Mouse (Mus musculus) hindbrain, embryonic 10.5 days (tissue): ENCODE results near the gene Bmp8a. TPM values are rescaled to one million over a fixed set of nuclear protein-coding genes. Genes with fewer than 3 reads are reported as not detected.
"Not testable (repeated sequence)": the region's sequence is repeated elsewhere in the genome, so short reads cannot be mapped to it uniquely, and the experiment has no call there.

ENCODE experiments used
- DNase-seq: peaks from one replicate; pipeline ENCODE4 v3.0.0-alpha.2; 2017; ENCODE audit warnings: low spot score
- H3K27ac ChIP-seq: fragments of 300-500 bp; sonication (generic); 2 replicates; pipeline ENCODE4 v1.5.1; 2016; ENCODE audit warnings: mild to moderate bottlenecking, moderate library complexity
- H3K27me3 ChIP-seq: fragments of 300-500 bp; sonication (generic); 2 replicates; pipeline ENCODE4 v1.6.1; 2016; ENCODE audit warnings: mild to moderate bottlenecking; ENCODE audit not compliant: poor library complexity, insufficient read depth, severe bottlenecking
- H3K36me3 ChIP-seq: fragments of 300-500 bp; sonication (generic); 2 replicates; pipeline ENCODE4 v1.6.1; 2016; ENCODE audit warnings: mild to moderate bottlenecking, moderate library complexity
- H3K4me1 ChIP-seq: fragments of 300-500 bp; sonication (generic); replicated peaks from 2 replicates; pipeline ENCODE4 v1.6.1; 2016; ENCODE audit warnings: mild to moderate bottlenecking
- H3K4me3 ChIP-seq: fragments of 300-500 bp; sonication (generic); 2 replicates; pipeline ENCODE4 v1.5.1; 2016; ENCODE audit warnings: mild to moderate bottlenecking, moderate library complexity
- H3K9me3 ChIP-seq: fragments of 300-500 bp; sonication (generic); 2 replicates; pipeline ENCODE4 v1.6.1; 2016; ENCODE audit warnings: mild to moderate bottlenecking, moderate library complexity
- WGBS: fragments of 180-500 bp; shearing (Covaris S2); methylation state at CpG from one replicate; pipeline ENCODE4 v1.1.7; 2016; 5-methylcytosine and 5-hydroxymethylcytosine counted together
- polyA plus RNA-seq: library from polyadenylated mRNA; unstranded; fragments of >200 nt; fragmentation: Nextera tagmentation; extraction: Ambion mirVana; gene quantifications from 2 replicates; pipeline ENCODE4 v1.2.1, GENCODE M21; 2016

The Bmp8a gene
- polyA plus RNA-seq, 1 experiment from 2014 or later, result 0.08 TPM

DNA sequence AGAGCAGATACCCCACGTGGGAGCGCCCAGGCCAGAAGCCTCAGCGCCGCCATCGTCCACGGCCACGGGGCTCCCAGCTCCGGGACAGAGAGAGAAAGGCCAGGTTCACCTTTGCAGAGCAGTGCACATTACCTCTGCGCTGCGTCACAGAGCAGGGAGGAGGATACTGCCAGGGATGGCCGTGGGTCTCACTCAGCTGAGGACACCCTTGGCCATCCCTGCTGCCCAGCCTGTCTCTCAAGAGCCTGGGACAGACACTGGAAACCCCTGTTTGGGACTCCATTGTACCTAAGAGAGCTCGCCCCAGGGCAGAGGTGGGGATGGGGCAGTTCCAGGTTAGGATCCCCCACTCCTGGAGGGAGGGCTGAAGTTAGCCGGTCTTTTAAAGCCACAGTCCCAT is 19.5 kb downstream of the Bmp8a start, which contains the start of gene Oxct2a:
TSS of gene Oxct2a (minus strand) at position 101 of the 400 bp plus-strand sequence.
- Histone ChIP-seq H3K36me3 (no peaks in the 10 kb centered on the region), H3K4me1 (peaks cover 20% of the 10 kb centered on the region), H3K27ac (no peak within 1 kb of the TSS), H3K27me3 (peaks cover 40% of the 10 kb centered on the region), H3K9me3 (no peaks in the 10 kb centered on the region), H3K4me3 (peak within 1 kb of the TSS; percentile 38)
- peak; percentile 19 for DNase-seq
- WGBS, result 11% methylated on average over 13 of the region's 13 CpGs

GRCm38 (mm10) chr4:123322910-123323309 is 20.1 kb downstream of the Bmp8a start:
- H3K27ac ChIP-seq, DNase-seq, H3K9me3 ChIP-seq, H3K36me3 ChIP-seq: not testable (repeated sequence)
- WGBS, result 14% methylated on average over 34 of the region's 38 CpGs
- Histone ChIP-seq H3K27me3 (peaks cover 40% of the 10 kb centered on the region), H3K4me1 (peaks cover 20% of the 10 kb centered on the region), H3K4me3 (peak overlapping the region; percentile 38)

DNA sequence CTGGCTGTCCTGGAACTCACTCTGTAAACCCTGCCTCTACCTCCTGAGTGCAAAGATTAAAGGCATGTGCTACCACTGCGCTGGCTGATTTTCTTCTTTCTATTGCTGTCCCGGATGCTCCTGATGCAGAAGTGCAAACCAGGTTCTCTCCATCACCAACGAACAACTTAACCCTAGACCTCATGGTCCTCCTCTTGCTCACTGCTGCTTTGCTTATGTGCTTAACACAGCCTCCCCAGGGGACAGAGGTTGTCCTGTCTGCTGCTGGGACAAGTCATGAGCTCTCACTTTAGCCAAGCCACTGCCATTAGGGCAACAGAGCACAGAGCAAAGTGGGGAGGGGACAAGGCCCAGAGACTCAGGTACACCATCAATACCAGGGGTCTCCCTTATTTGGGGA is 28.6 kb downstream of the Bmp8a start:
- 86% methylated on average over 3 of the region's 3 CpGs for WGBS
- 0 out of 2 replicates have a peak, but pooled peaks cover 4% of the 10 kb centered on the region for H3K36me3 ChIP-seq

GRCm38 (mm10) chr4:123313010-123313409 is 30.0 kb downstream of the Bmp8a start:
- H3K27me3 ChIP-seq, result no peaks in the 10 kb centered on the region
- H3K4me1 ChIP-seq, result 0 out of 2 replicates have a peak, but pooled peaks cover 15% of the 10 kb centered on the region
- no peak overlapping the region for H3K27ac ChIP-seq
- H3K36me3 ChIP-seq, result 0 out of 2 replicates have a peak, but pooled peaks cover 4% of the 10 kb centered on the region
- WGBS, result 93% methylated on average over 6 of the region's 6 CpGs
- H3K4me3 ChIP-seq, result no peak overlapping the region
- DNase-seq, result no peak
- H3K9me3 ChIP-seq, result no peaks in the 10 kb centered on the region

More for the DNA sequence above, 28.6 kb downstream of the Bmp8a start:
- H3K9me3 ChIP-seq, result no peaks in the 10 kb centered on the region
- no peak overlapping the region for H3K4me3 ChIP-seq
- H3K4me1 ChIP-seq, result 0 out of 2 replicates have a peak, but pooled peaks cover 15% of the 10 kb centered on the region
- no peak for DNase-seq
- H3K27ac ChIP-seq, result no peak overlapping the region
- H3K27me3 ChIP-seq, result no peaks in the 10 kb centered on the region

DNA sequence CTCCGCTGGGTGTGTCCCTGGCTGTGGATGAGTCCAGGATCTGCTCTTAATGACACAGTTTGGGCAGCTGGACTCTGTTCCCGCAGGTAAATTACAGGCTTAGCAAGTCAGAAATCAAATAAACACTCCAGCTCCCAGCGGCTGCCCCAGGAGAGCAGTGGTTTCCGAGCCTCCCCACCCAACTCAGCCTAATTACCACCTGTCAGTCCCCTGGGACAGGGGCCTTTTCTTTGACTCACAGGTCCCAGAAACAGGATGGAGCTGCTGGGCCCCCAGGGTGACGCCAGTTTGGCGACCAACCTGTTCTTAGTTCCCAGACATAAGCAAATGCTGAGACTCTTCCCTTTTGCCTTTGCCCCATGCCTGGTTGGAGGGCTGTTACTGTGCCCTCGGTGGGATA is 31.2 kb downstream of the Bmp8a start:
- 0 out of 2 replicates have a peak, but pooled peaks cover 15% of the 10 kb centered on the region for H3K4me1 ChIP-seq
- H3K4me3 ChIP-seq, result no peak overlapping the region
- no peaks in the 10 kb centered on the region for H3K27me3 ChIP-seq
- H3K9me3 ChIP-seq, result no peaks in the 10 kb centered on the region
- no peak overlapping the region for H3K27ac ChIP-seq
- peaks cover 10% of the 10 kb centered on the region; the same call in 1 of the 2 replicates for H3K36me3 ChIP-seq
- DNase-seq, result no peak
- WGBS, result 91% methylated on average over 7 of the region's 7 CpGs

GRCm38 (mm10) chr4:123308292-123308691 is 34.8 kb downstream of the Bmp8a start:
- Histone ChIP-seq H3K36me3 (peaks cover 33% of the 10 kb centered on the region), H3K27me3 (no peaks in the 10 kb centered on the region), H3K4me1 (no peaks in the 10 kb centered on the region), H3K9me3 (no peaks in the 10 kb centered on the region), H3K4me3 (no peak overlapping the region), H3K27ac (no peak overlapping the region)
- DNase-seq, result no peak
- WGBS, result 62% methylated on average over 3 of the region's 3 CpGs

- no peaks in the 10 kb centered on the region for H3K27me3 ChIP-seq
- 91% methylated on average over 10 of the region's 10 CpGs for WGBS
- H3K27ac ChIP-seq, result no peak overlapping the region
- no peak overlapping the region for H3K4me3 ChIP-seq
- no peaks in the 10 kb centered on the region for H3K4me1 ChIP-seq
- DNase-seq, result no peak
- no peaks in the 10 kb centered on the region for H3K9me3 ChIP-seq
- peaks cover 45% of the 10 kb centered on the region for H3K36me3 ChIP-seq
Measured at GRCm38 (mm10) chr4:123306999-123307398, 36.1 kb downstream of the Bmp8a start.

- H3K4me3 ChIP-seq, result no peak overlapping the region
- H3K4me1 ChIP-seq, result no peaks in the 10 kb centered on the region
- H3K27me3 ChIP-seq, result no peaks in the 10 kb centered on the region
- H3K36me3 ChIP-seq, result peaks cover 53% of the 10 kb centered on the region
- WGBS, result 47% methylated on average over 3 of the region's 3 CpGs
- no peaks in the 10 kb centered on the region for H3K9me3 ChIP-seq
- no peak overlapping the region for H3K27ac ChIP-seq
- peak; percentile 35 for DNase-seq
Measured at GRCm38 (mm10) chr4:123305789-123306188, 37.3 kb downstream of the Bmp8a start.

DNA sequence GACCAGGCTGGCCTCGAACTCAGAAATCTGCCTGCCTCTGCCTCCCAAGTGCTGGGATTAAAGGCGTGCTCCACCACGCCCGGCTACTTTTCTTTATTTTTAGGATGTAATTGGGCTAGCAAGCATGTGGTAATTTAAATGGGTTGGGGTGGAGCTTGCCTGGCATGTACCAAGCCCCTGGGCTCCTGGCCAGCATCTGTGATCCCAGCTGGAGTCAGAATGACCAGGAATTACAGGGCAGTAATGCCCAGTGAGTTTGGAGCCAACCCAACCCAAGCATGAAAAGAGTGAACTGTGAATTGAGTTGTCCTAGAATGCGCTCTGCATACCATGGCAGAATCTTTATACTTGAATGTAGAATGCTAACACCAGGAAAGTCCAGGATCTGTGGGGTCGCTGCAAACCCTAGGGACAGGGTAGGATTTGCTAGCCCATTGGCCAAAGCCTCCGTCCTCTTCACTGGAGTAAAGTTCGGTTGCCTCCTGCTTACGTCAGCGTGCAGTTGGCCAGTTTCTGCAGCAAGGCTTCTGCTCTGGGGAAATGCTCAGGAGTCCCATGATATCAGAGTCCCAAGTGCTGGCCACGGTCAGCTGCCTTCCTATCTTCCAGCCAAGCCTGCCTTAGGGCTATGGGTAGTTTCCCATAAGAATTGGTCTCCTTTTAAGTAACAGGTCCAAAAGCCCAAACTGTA is 43.9 kb downstream of the Bmp8a start:
- peaks cover 100% of the 10 kb centered on the region for H3K36me3 ChIP-seq

GRCm38 (mm10) chr4:123298226-123298625 is 44.8 kb downstream of the Bmp8a start:
- Histone ChIP-seq H3K27me3 (no peaks in the 10 kb centered on the region), H3K4me3 (no peak overlapping the region), H3K36me3 (peaks cover 100% of the 10 kb centered on the region), H3K9me3 (no peaks in the 10 kb centered on the region), H3K4me1 (no peaks in the 10 kb centered on the region), H3K27ac (no peak overlapping the region)
- DNase-seq, result no peak
- 88% methylated on average over 4 of the region's 4 CpGs for WGBS

More for the DNA sequence above, 43.9 kb downstream of the Bmp8a start:
- DNase-seq, result no peak
- H3K4me3 ChIP-seq, result no peak overlapping the region
- 96% methylated on average over 11 of the region's 11 CpGs for WGBS
- no peak overlapping the region for H3K27ac ChIP-seq
- H3K4me1 ChIP-seq, result no peaks in the 10 kb centered on the region
- H3K9me3 ChIP-seq, result no peaks in the 10 kb centered on the region
- H3K27me3 ChIP-seq, result no peaks in the 10 kb centered on the region

DNA sequence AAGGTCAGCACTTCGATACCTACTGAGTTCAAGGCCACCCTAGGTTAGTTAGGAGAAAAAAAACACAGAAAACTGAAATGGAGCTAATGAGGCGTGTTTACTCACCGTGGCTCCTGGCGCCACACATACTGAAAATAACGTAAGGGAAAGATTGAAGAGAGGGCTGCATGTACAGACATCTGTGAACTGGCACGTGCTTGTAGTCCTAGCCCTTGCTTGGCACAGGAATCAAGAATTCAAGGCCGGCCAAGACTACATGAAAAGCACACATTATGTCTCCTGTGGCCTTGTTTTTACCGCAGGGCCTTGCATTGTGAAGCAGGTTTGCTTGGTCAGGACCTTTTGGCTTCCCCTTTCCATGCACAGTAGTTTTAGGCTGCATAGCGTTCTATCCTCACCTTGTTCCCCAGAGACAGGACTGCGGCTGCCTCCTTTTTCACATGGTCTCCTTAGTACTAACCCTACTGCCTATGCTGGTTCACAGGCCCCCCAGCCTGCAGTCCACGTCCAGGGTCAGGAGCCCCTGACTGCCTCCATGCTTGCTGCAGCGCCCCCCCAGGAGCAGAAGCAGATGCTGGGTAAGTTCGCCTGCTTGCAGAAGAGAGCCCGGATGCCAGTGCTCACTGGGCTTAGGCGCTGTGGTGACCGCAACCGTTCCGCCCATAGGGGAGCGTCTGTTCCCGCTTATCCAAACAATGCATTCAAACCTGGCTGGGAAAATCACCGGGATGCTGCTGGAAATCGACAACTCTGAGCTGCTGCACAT is 45.7 kb downstream of the Bmp8a start:
- Histone ChIP-seq H3K4me1 (no peaks in the 10 kb centered on the region), H3K27ac (no peak overlapping the region), H3K9me3 (no peaks in the 10 kb centered on the region), H3K36me3 (peaks cover 100% of the 10 kb centered on the region), H3K4me3 (no peak overlapping the region), H3K27me3 (no peaks in the 10 kb centered on the region)
- DNase-seq, result no peak
- 94% methylated on average over 22 of the region's 22 CpGs for WGBS

DNA sequence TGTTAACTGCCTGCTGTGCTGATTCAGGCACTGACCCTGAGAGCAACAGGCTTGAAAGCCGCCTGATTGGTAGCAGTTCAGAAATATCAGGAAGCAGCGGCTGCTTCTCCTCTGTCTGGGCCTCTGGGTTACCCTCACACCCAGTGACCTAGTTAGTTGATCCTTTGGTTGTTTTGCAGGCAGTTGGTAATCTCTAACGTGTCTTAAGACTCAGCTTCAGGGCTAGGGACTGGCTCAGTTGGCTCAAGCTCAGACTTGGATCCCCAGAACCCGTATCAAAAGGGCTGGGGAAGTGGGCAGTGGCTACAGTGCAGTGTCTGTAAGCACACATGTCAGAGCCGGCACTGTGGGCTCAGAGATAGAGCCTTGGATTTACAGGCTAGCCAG is 46.9 kb downstream of the Bmp8a start:
- H3K4me3 ChIP-seq, result no peak overlapping the region
- no peaks in the 10 kb centered on the region for H3K27me3 ChIP-seq
- H3K9me3 ChIP-seq, result no peaks in the 10 kb centered on the region
- no peak for DNase-seq
- WGBS, result 92% methylated on average over 5 of the region's 5 CpGs
- H3K4me1 ChIP-seq, result no peaks in the 10 kb centered on the region
- peaks cover 100% of the 10 kb centered on the region for H3K36me3 ChIP-seq
- H3K27ac ChIP-seq, result no peak overlapping the region

DNA sequence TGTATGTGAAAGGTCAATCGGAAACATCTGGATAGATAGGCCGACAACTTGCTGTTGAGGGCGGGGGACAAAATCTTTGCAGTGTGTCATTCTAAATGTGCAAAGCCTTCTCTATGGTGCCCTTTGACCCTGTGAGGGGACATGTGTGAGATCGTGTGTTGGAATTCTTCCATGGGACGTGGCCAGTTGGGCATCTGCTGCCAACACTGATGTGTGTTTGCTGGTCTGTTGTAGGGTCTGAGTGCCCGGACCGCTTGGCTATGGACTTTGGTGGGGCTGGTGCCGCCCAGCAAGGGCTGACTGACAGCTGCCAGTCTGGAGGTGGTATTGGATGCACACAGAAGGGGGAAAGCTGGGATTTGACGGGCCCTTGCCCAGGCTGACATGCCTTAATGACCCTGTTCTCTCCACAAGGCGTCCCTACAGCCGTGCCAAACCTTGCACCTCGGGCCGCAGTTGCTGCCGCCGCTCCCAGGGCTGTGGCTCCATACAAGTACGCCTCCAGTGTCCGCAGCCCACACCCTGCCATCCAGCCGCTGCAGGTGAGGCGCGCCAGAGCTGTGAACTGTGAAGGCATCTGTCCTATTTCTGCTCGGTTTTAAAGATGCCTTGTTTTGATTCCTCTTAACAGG is 47.4 kb downstream of the Bmp8a start:
- Histone ChIP-seq H3K27ac (no peak overlapping the region), H3K4me3 (no peak overlapping the region), H3K4me1 (no peaks in the 10 kb centered on the region), H3K27me3 (no peaks in the 10 kb centered on the region), H3K36me3 (peaks cover 100% of the 10 kb centered on the region), H3K9me3 (no peaks in the 10 kb centered on the region)
- WGBS, result 94% methylated on average over 21 of the region's 21 CpGs
- no peak for DNase-seq
